Mouse (Mus musculus) midbrain, embryonic 16.5 days (tissue): ENCODE measurements around the gene Mypn. TPM values are rescaled to one million over a fixed set of nuclear protein-coding genes. Genes with fewer than 3 reads are reported as not detected.

ENCODE experiments used
- ATAC-seq: fragments of 200-750 bp; cut with Nextera tagmentation; 2 replicates; pipeline ENCODE4 v1.8.0; 2017; ENCODE audit warnings: moderate TSS enrichment
- H3K27ac ChIP-seq: fragments of 300-500 bp; sonication (generic); 2 replicates; pipeline ENCODE4 v1.5.1; 2014; ENCODE audit warnings: mild to moderate bottlenecking, low read length, mixed read lengths
- H3K27me3 ChIP-seq: fragments of 300-500 bp; sonication (generic); 2 replicates; pipeline ENCODE4 v1.6.1; 2014; ENCODE audit warnings: low read depth, low read length, mixed read lengths; ENCODE audit not compliant: control insufficient read depth, insufficient read depth
- H3K36me3 ChIP-seq: fragments of 300-500 bp; sonication (generic); 2 replicates; pipeline ENCODE4 v1.6.1; 2014; ENCODE audit warnings: mild to moderate bottlenecking, low read length, moderate library complexity, mixed read lengths; ENCODE audit not compliant: control insufficient read depth, insufficient read depth
- H3K4me1 ChIP-seq: fragments of 300-500 bp; sonication (generic); 2 replicates; pipeline ENCODE4 v1.6.1; 2014; ENCODE audit warnings: mild to moderate bottlenecking, low read length, mixed read lengths; ENCODE audit not compliant: control insufficient read depth, insufficient read depth
- H3K4me2 ChIP-seq: fragments of 300-500 bp; sonication (generic); 2 replicates; pipeline ENCODE4 v1.6.1; 2014; ENCODE audit warnings: mild to moderate bottlenecking, low read length, mixed read lengths
- H3K4me3 ChIP-seq: fragments of 300-500 bp; sonication (generic); 2 replicates; pipeline ENCODE4 v1.5.1; 2014; ENCODE audit warnings: low read depth, mild to moderate bottlenecking, low read length, moderate library complexity, mixed read lengths
- H3K9ac ChIP-seq: fragments of 300-500 bp; sonication (generic); 2 replicates; pipeline ENCODE4 v1.6.1; 2014; ENCODE audit warnings: low read depth, low read length, mixed read lengths
- H3K9me3 ChIP-seq: fragments of 300-500 bp; sonication (generic); replicated peaks from 2 replicates; pipeline ENCODE4 v1.6.1; 2014; ENCODE audit warnings: mild to moderate bottlenecking, low read length, mixed read lengths; ENCODE audit not compliant: control insufficient read depth, poor library complexity, severe bottlenecking
- WGBS: fragments of 180-500 bp; shearing (Covaris S2); extraction: QIAGEN DNeasy Blood & Tissue Kit; methylation state at CpG from one replicate; pipeline ENCODE4 v1.1.7; 2014; 5-methylcytosine and 5-hydroxymethylcytosine counted together
- polyA plus RNA-seq: library from polyadenylated mRNA; unstranded; fragments of >200 nt; fragmentation: Nextera tagmentation; extraction: Ambion mirVana; gene quantifications from 2 replicates; pipeline ENCODE4 v1.2.1, GENCODE M21; 2015

Gene Mypn
- polyA plus RNA-seq, 1 experiment from 2014 or later: 0.64 TPM

DNA sequence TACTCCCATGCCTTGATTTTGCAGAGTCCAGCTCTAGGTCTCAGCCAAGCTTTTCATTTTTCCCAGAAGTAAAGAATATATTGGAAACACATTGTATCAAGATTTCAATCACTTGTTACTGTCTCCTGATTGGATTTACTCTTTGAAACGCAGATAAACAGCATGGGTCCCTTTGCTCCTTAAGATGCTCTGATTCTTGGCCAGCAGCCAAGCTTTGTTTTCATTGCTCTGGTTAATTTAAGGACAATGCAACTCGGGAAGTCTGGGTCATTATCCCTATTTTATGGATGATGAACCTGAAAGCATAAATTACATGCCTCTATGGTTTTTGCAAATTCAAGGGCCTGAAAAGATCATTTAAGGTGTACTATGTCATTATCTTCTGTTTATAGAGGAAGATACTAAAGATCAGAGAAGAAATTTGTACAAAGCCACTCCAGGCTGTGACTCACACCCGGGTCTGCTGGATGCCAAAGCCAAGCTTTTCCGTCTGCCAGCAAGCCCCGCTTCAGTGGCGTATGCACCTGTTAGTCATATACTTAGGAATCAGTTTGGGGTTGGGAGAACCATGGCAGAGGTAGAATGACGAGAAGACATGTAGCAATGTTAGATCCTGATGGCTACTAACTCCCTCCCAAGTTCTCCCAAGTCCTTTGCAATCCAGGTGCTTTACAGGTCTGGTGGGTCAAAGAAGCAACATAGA is 17.5 kb upstream of the Mypn start:
- Histone ChIP-seq H3K27me3 (no peaks in the 10 kb centered on the region), H3K4me2 (no peak overlapping the region), H3K9me3 (no peaks in the 10 kb centered on the region), H3K4me1 (no peaks in the 10 kb centered on the region), H3K9ac (no peak overlapping the region), H3K36me3 (no peaks in the 10 kb centered on the region), H3K27ac (no peak overlapping the region), H3K4me3 (no peak overlapping the region)
- ATAC-seq: no peak
- 53% methylated on average over 7 of the region's 7 CpGs for WGBS

GRCm38 (mm10) chr10:63208871-63209270 is 5.1 kb upstream of the Mypn start:
- Histone ChIP-seq H3K27me3 (no peaks in the 10 kb centered on the region), H3K4me1 (no peaks in the 10 kb centered on the region), H3K9ac (no peak overlapping the region), H3K4me2 (no peak overlapping the region), H3K4me3 (no peak overlapping the region), H3K27ac (no peak overlapping the region), H3K9me3 (no peaks in the 10 kb centered on the region), H3K36me3 (no peaks in the 10 kb centered on the region)
- 73% methylated on average over 6 of the region's 6 CpGs for WGBS
- ATAC-seq: no peak

GRCm38 (mm10) chr10:63203002-63203401 is 750 bp downstream of the Mypn start:
- ATAC-seq: no peak
- H3K4me1 ChIP-seq: no peaks in the 10 kb centered on the region
- WGBS: 73% methylated on average over 3 of the region's 3 CpGs

GRCm38 (mm10) chr10:63201534-63201933 is 2.2 kb downstream of the Mypn start:
- H3K9me3 ChIP-seq: no peaks in the 10 kb centered on the region
- H3K4me2 ChIP-seq: no peak overlapping the region
- H3K9ac ChIP-seq: no peak overlapping the region
- 84% methylated on average over 8 of the region's 8 CpGs for WGBS
- H3K36me3 ChIP-seq: no peaks in the 10 kb centered on the region
- no peak overlapping the region for H3K27ac ChIP-seq
- no peak for ATAC-seq
- no peaks in the 10 kb centered on the region for H3K27me3 ChIP-seq
- H3K4me1 ChIP-seq: no peaks in the 10 kb centered on the region
- no peak overlapping the region for H3K4me3 ChIP-seq

More at GRCm38 (mm10) chr10:63203002-63203401, 750 bp downstream of the Mypn start:
- no peak overlapping the region for H3K4me3 ChIP-seq
- H3K36me3 ChIP-seq: no peaks in the 10 kb centered on the region
- H3K9me3 ChIP-seq: no peaks in the 10 kb centered on the region
- H3K4me2 ChIP-seq: no peak overlapping the region
- H3K9ac ChIP-seq: no peak overlapping the region
- H3K27me3 ChIP-seq: no peaks in the 10 kb centered on the region
- H3K27ac ChIP-seq: no peak overlapping the region

- no peak for ATAC-seq
- H3K4me1 ChIP-seq: no peaks in the 10 kb centered on the region
- no peak overlapping the region for H3K4me3 ChIP-seq
- H3K9me3 ChIP-seq: no peaks in the 10 kb centered on the region
- H3K4me2 ChIP-seq: no peak overlapping the region
- 81% methylated on average over 4 of the region's 4 CpGs for WGBS
- H3K27me3 ChIP-seq: no peaks in the 10 kb centered on the region
- no peak overlapping the region for H3K27ac ChIP-seq
- no peak overlapping the region for H3K9ac ChIP-seq
- no peaks in the 10 kb centered on the region for H3K36me3 ChIP-seq
These were observed 4.7 kb downstream of the Mypn start for GRCm38 (mm10) chr10:63199008-63199407.

- 92% methylated on average over 14 of the region's 14 CpGs for WGBS
- no peak overlapping the region for H3K4me3 ChIP-seq
These were observed 11.0 kb downstream of the Mypn start for GRCm38 (mm10) chr10:63192736-63193135.

DNA sequence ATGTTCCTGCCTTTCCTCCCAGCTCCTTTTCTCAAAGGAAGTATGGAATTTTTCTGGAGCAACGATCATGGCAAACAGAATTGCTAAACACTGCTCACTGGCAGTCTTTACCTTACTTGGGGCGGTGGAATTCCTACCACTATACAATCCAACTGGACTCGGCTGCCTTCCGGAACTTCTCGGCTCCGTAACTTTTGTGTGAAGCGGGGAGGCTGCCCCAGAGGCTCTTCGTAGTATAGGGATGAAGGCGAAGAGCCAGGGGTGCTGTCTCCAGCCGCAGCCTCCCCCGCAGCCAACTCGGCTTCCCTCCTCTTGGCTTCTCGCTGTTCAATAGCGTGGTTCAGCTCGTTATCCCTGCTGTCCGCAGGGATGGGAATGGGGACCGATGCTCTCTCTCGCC is 11.5 kb downstream of the Mypn start:
- 67% methylated on average over 18 of the region's 18 CpGs for WGBS
- Histone ChIP-seq H3K4me2 (no peak overlapping the region), H3K27ac (no peak overlapping the region), H3K9ac (no peak overlapping the region), H3K4me3 (no peak overlapping the region), H3K4me1 (no peaks in the 10 kb centered on the region), H3K36me3 (no peaks in the 10 kb centered on the region), H3K27me3 (no peaks in the 10 kb centered on the region), H3K9me3 (no peaks in the 10 kb centered on the region)
- no peak for ATAC-seq

More at GRCm38 (mm10) chr10:63192736-63193135, 11.0 kb downstream of the Mypn start:
- Histone ChIP-seq H3K4me2 (no peak overlapping the region), H3K36me3 (no peaks in the 10 kb centered on the region), H3K4me1 (no peaks in the 10 kb centered on the region), H3K9ac (no peak overlapping the region), H3K9me3 (no peaks in the 10 kb centered on the region), H3K27me3 (no peaks in the 10 kb centered on the region), H3K27ac (no peak overlapping the region)
- ATAC-seq: no peak

DNA sequence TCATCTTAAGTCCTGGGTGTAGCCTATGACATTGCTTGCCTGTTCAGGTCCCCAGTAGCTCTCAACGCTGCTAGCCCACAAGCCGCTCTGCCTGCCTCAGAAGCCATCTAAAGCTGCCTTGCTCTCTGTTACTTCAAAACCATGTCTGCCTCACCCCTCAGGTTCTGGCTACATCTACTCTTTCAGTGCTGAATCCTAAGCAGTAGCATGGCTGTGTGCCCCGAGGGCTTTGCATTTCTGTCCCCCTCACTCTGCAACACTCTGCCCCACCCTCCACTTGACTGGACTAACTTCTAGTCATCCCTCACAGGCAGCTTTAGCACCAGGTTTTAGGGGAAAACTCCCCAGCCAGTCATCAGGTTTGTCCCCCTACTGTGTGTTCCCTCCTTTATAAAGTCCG is 19.3 kb downstream of the Mypn start:
- no peaks in the 10 kb centered on the region for H3K27me3 ChIP-seq
- no peaks in the 10 kb centered on the region for H3K36me3 ChIP-seq
- H3K27ac ChIP-seq: no peak overlapping the region
- H3K4me1 ChIP-seq: no peaks in the 10 kb centered on the region
- 79% methylated on average over 4 of the region's 4 CpGs for WGBS
- no peak overlapping the region for H3K4me3 ChIP-seq
- no peak overlapping the region for H3K9ac ChIP-seq
- H3K4me2 ChIP-seq: no peak overlapping the region
- ATAC-seq: no peak
- H3K9me3 ChIP-seq: no peaks in the 10 kb centered on the region

DNA sequence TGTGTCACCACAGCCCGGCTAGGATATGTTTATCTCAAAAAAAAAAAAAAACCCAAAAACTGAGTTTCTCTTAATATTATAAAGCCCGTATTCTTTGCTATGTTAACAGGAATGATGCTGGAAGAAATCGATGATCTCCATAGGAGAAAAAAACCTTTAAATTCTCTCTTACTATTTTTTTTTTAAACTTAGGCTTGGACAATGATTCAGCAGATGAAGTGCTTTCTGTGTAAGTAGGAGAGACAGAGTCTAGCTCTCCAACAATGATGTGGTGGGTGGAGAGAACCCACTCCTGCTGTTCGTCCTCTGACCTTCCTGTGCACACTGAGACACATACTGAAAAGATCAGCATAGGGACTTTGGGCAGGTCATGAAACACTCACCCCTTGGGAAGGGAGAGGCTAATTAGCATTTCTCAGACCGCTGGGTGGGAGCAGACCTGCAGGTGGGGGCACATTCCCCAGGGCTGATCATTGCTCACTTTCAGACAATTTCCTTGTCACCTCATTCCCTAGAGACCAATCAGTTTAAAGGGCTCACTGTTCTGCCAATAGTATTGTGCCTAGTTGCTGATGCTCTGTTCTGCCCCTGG is 21.5 kb downstream of the Mypn start:
- 72% methylated on average over 5 of the region's 5 CpGs for WGBS

More for the DNA sequence above, 21.5 kb downstream of the Mypn start:
- no peaks in the 10 kb centered on the region for H3K9me3 ChIP-seq
- no peaks in the 10 kb centered on the region for H3K36me3 ChIP-seq
- no peak overlapping the region for H3K4me2 ChIP-seq
- H3K27me3 ChIP-seq: no peaks in the 10 kb centered on the region
- no peak overlapping the region for H3K27ac ChIP-seq
- H3K4me3 ChIP-seq: no peak overlapping the region
- H3K9ac ChIP-seq: no peak overlapping the region
- no peaks in the 10 kb centered on the region for H3K4me1 ChIP-seq
- ATAC-seq: no peak
